Mouse (Mus musculus) CH12.LX (cell line): ENCODE data around the gene Pgm5. TPM values are rescaled to one million over a fixed set of nuclear protein-coding genes. Genes with fewer than 3 reads are reported as not detected.
"Not testable (repeated sequence)": the region's sequence is repeated elsewhere in the genome, so short reads cannot be mapped to it uniquely, and the experiment has no call there.

Source experiments
- DNase-seq: peaks from one replicate; pipeline ENCODE4 v3.0.0-alpha.2; 2013; ENCODE audit errors: extremely low read depth
- H3K27ac ChIP-seq: 2 replicates; pipeline ENCODE4 v1.5.1; 2012; ENCODE audit warnings: low read depth, mild to moderate bottlenecking, control low read depth, moderate library complexity; ENCODE audit not compliant: insufficient read depth
- H3K27me3 ChIP-seq: replicated peaks from 2 replicates; pipeline ENCODE3; 2012; ENCODE audit warnings: inconsistent platforms
- H3K36me3 ChIP-seq, 2 experiments: replicated peaks in 1 of 2; 2 replicates each; pipeline versions ENCODE3 to v1.6.1; 2012; ENCODE audit warnings: inconsistent platforms in 1 of 2, low read length in 1 of 2, mild to moderate bottlenecking in 1 of 2, mixed read lengths in 1 of 2, moderate library complexity in 1 of 2; ENCODE audit not compliant: control insufficient read depth in 1 of 2, insufficient read depth in 1 of 2
- H3K4me1 ChIP-seq, 2 experiments: 2 replicates each; pipeline ENCODE4 v1.6.1; 2012; ENCODE audit warnings: inconsistent platforms in 1 of 2, moderate library complexity in 1 of 2; ENCODE audit not compliant: insufficient read depth in 2 of 2, control insufficient read depth in 1 of 2
- H3K4me2 ChIP-seq: 2 replicates; pipeline ENCODE4 v1.6.1; 2012; ENCODE audit warnings: low read depth, mild to moderate bottlenecking, control low read depth; ENCODE audit not compliant: poor library complexity, insufficient read depth, severe bottlenecking
- H3K4me3 ChIP-seq, 3 experiments: fragments of 150-350 bp in 1 of 3; sonication (generic) in 1 of 3; replicated peaks in 1 of 3; 2 replicates each; pipeline versions ENCODE3 to v1.5.1; 2011 to 2012; ENCODE audit warnings: low read depth in 2 of 3, low read length in 2 of 3, mild to moderate bottlenecking in 2 of 3, moderate library complexity in 2 of 3, control low read depth in 1 of 3, improper control_type of control experiment in 1 of 3, inconsistent platforms in 1 of 3, mixed read lengths in 1 of 3; ENCODE audit not compliant: poor library complexity in 1 of 3
- H3K79me2 ChIP-seq: replicated peaks from 2 replicates; pipeline ENCODE4 v1.6.1; 2012; ENCODE audit warnings: mild to moderate bottlenecking, moderate library complexity; ENCODE audit not compliant: control insufficient read depth, poor library complexity, insufficient read depth, severe bottlenecking; ENCODE audit errors: extremely low read depth
- H3K9ac ChIP-seq: 2 replicates; pipeline ENCODE4 v1.6.1; 2012; ENCODE audit warnings: low read depth, mild to moderate bottlenecking, control low read depth, moderate library complexity; ENCODE audit not compliant: insufficient read depth
- H3K9me3 ChIP-seq: replicated peaks from 2 replicates; pipeline ENCODE3; 2012; ENCODE audit warnings: low read length, inconsistent platforms, mixed read lengths
- CHD2 ChIP-seq: IDR thresholded peaks from 2 replicates; pipeline ENCODE4 v1.6.1; 2011; ENCODE audit warnings: low read length, improper control_type of control experiment
- CTCF ChIP-seq, 2 experiments: IDR thresholded peaks in 1 of 2; conservative IDR thresholded peaks in 1 of 2; 2 replicates each; pipeline ENCODE4 v1.5.1; 2011 to 2012; ENCODE audit warnings: low read depth in 2 of 2, low read length in 2 of 2, improper control_type of control experiment in 1 of 2, inconsistent platforms in 1 of 2, mild to moderate bottlenecking in 1 of 2, moderate library complexity in 1 of 2
- EP300 ChIP-seq: IDR thresholded peaks from 2 replicates; pipeline ENCODE4 v1.6.1; 2011; ENCODE audit warnings: low read length, improper control_type of control experiment
- ETS1 ChIP-seq: conservative IDR thresholded peaks from 2 replicates; pipeline ENCODE4 v1.6.1; 2012; ENCODE audit warnings: low read depth, mild to moderate bottlenecking, inconsistent platforms, low read length, improper control_type of control experiment, moderate library complexity
- HCFC1 ChIP-seq: IDR thresholded peaks from 2 replicates; pipeline ENCODE4 v1.6.1; 2012; ENCODE audit warnings: low read depth, mild to moderate bottlenecking, inconsistent platforms, low read length, improper control_type of control experiment
- JUN ChIP-seq: IDR thresholded peaks from 2 replicates; pipeline ENCODE4 v1.6.1; 2011; ENCODE audit warnings: low read depth, mild to moderate bottlenecking, low read length, improper control_type of control experiment, moderate library complexity; ENCODE audit not compliant: insufficient read depth
- NRF1 ChIP-seq: IDR thresholded peaks from 2 replicates; pipeline ENCODE4 v1.6.1; 2014; ENCODE audit warnings: low read depth, mild to moderate bottlenecking, inconsistent platforms, low read length, improper control_type of control experiment, moderate library complexity
- RAD21 ChIP-seq: IDR thresholded peaks from 2 replicates; pipeline ENCODE4 v1.6.1; 2011; ENCODE audit warnings: low read depth, mild to moderate bottlenecking, low read length, improper control_type of control experiment, moderate library complexity
- SIN3A ChIP-seq: IDR thresholded peaks from 2 replicates; pipeline ENCODE4 v1.6.1; 2012; ENCODE audit warnings: low read length, improper control_type of control experiment, inconsistent platforms
- SMC3 ChIP-seq: IDR thresholded peaks from 2 replicates; pipeline ENCODE4 v1.6.1; 2011; ENCODE audit warnings: low read depth, low read length, improper control_type of control experiment
- TCF12 ChIP-seq: IDR thresholded peaks from 2 replicates; pipeline ENCODE4 v1.6.1; 2014; ENCODE audit warnings: low read depth, mild to moderate bottlenecking, inconsistent platforms, low read length, improper control_type of control experiment
- ZC3H11A ChIP-seq: IDR thresholded peaks from 2 replicates; pipeline ENCODE4 v1.6.1; 2012; ENCODE audit warnings: low read depth, mild to moderate bottlenecking, inconsistent platforms, low read length, improper control_type of control experiment
- ZNF384 ChIP-seq: IDR thresholded peaks from 2 replicates; pipeline ENCODE4 v1.6.1; 2012; ENCODE audit warnings: low read depth, low read length, improper control_type of control experiment, inconsistent platforms
- dilution Hi-C: fragments of 300-500 bp; cut with MboI; formaldehyde crosslinking; loops from 2 replicates; pipeline ENCODE4 v1.14.3; 2020; ENCODE audit warnings: low sequenced_read_pairs; ENCODE audit not compliant: extremely low pct_unique_long_range_greater_than_20kb, extremely low pct_ligation_motif_present
- in situ Hi-C: fragments of 300-500 bp; cut with MboI; formaldehyde crosslinking; loops from 3 replicates; pipeline ENCODE4 v1.14.3; 2019; ENCODE audit warnings: low sequenced_read_pairs, low pct_ligation_motif_present, low pct_unique_long_range_greater_than_20kb, mixed read lengths
- polyA plus RNA-seq: library from polyadenylated mRNA; unstranded; fragments of >175 nt; gene quantifications from 2 replicates; pipeline ENCODE4 v1.2.1, GENCODE M21; 2012; ENCODE audit warnings: low read depth; ENCODE audit not compliant: insufficient read length
- total RNA-seq, 2 experiments: library from RNA; depleted of rRNA; stranded (reverse); fragments of 300-350 nt in 1 of 2; fragments of >200 nt in 1 of 2; gene quantifications; 2 replicates each; pipeline ENCODE4 v1.2.3; 2012 to 2014

Pgm5 gene
- total and polyA plus RNA-seq, 3 experiments = not detected

DNA sequence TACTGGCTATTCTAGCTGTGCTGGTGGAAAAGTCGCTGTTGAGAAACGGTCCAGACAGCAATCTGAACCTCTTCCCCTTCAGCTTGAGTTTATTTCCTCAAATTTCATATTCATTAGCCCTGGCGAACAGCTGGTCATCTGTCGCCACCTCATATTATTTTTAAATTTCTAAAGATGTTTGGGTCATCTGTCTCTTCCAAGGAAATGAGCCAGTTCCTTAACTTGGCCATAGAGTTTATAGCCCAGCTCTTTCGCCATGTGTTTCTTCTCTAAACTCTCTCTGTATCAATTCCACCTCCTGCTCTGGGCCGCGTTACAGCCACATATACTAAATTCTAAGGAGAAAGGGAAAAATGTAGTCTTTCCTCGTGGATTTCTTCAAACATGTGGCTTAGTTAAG, 158.0 kb downstream of the Pgm5 start:
- Histone ChIP-seq H3K9me3 (no peaks in the 10 kb centered on the region), H3K27me3 (no peaks in the 10 kb centered on the region), H3K4me3 (no peak overlapping the region), H3K4me2 (no peak overlapping the region), H3K4me1 (peaks cover 0 to 44% of the 10 kb centered on the region in 2 experiments; a peak in 2 of 4 replicates), H3K9ac (no peak overlapping the region), H3K27ac (no peak overlapping the region), H3K79me2 (no peaks in the 10 kb centered on the region), H3K36me3 (no peaks in the 10 kb centered on the region)
- no peak for DNase-seq
- dilution Hi-C loops = no loop called here
- in situ Hi-C loops = no loop called here
- TF ChIP-seq EP300 = no peak
- no peak for TF ChIP-seq SIN3A
- TF ChIP-seq CHD2 = no peak
- TF ChIP-seq ZC3H11A = no peak
- no peak for TF ChIP-seq TCF12
- TF ChIP-seq NRF1 = no peak
- TF ChIP-seq ETS1 = no peak
- TF ChIP-seq HCFC1 = no peak
- TF ChIP-seq JUN = no peak
- no peak for TF ChIP-seq ZNF384
- TF ChIP-seq, all 38 proteins: peak for 0

DNA sequence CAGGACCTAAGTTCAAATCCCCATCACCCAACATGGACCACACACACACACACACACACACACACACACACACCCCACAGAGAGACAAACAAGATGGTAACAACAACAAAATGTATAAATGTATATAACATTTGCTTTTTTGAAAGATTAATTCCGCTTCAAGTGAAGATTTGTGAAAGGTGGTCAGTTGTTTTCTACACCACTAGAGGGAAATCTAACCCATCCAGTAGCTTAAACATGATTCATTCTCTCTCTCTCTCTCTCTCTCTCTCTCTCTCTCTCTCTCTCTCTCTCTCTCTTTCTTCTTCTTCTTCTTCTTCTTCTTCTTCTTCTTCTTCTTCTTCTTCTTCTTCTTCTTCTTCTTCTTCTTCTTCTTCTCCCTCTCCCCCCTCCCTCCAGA, 158.5 kb downstream of the Pgm5 start:
- in situ Hi-C loops, H3K79me2 ChIP-seq: not testable (repeated sequence)

DNA sequence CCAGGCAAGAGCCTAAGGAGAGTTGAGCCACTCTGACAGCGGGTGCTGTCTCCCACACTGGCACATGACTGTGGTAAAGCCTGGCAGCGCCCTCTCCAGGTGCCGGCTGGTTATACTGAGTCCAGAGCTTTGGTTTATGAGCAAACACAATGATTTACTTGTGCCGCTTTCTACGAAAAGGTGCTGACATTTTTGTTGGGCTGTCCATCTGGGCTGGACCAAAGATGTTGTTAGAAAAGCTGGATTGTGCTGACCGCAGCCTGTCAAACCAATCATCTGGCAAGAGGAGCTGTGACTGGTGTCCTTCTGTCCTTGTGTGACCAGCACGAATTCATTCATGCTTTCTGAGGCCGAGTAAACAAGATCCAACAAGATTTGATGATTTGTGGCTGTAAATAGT, 159.9 kb downstream of the Pgm5 start:
- TF ChIP-seq ZNF384 (no peak), RAD21 (peak; percentile 25), JUN (no peak), CTCF (conservative IDR thresholded peaks at IDR 0.05 in 1 of 2, IDR thresholded peaks at IDR 0.05 in 1 of 2; ENCODE audit: low read depth in 2 of 2, low read length in 2 of 2) (peak in 1 of 2 experiments; percentile 39; a peak in 2 of 4 replicates)
- TF ChIP-seq, all 38 proteins: peak for 2
- dilution Hi-C loops (no loop called here), in situ Hi-C loops (no loop called here)
- no peak overlapping the region for H3K9ac ChIP-seq
- H3K79me2 ChIP-seq = no peaks in the 10 kb centered on the region
- H3K9me3 ChIP-seq = no peaks in the 10 kb centered on the region
- no peaks in the 10 kb centered on the region for H3K27me3 ChIP-seq
- H3K36me3 ChIP-seq = no peaks in the 10 kb centered on the region
- no peak overlapping the region for H3K4me2 ChIP-seq
- no peak for DNase-seq
- peaks cover 0 to 27% of the 10 kb centered on the region in 2 experiments; a peak in 2 of 4 replicates for H3K4me1 ChIP-seq
- H3K27ac ChIP-seq = no peak overlapping the region
- H3K4me3 ChIP-seq = no peak overlapping the region

More for the DNA sequence above, 158.5 kb downstream of the Pgm5 start:
- dilution Hi-C loops, H3K4me2 ChIP-seq, H3K9ac ChIP-seq, H3K36me3 ChIP-seq, DNase-seq, H3K27me3 ChIP-seq, H3K27ac ChIP-seq, H3K4me3 ChIP-seq, H3K9me3 ChIP-seq: not testable (repeated sequence)
- H3K4me1 ChIP-seq = peaks cover 0 to 42% of the 10 kb centered on the region in 2 experiments; a peak in 2 of 4 replicates
- TF ChIP-seq RAD21 (peak; percentile 33), SMC3 (peak; percentile 29; the same call in 1 of the 2 replicates), CTCF (conservative IDR thresholded peaks at IDR 0.05 in 1 of 2, IDR thresholded peaks at IDR 0.05 in 1 of 2; ENCODE audit: low read depth in 2 of 2, low read length in 2 of 2) (peak in 1 of 2 experiments; percentile 44; a peak in 2 of 4 replicates)
